Mouse (Mus musculus) liver, adult (tissue): ENCODE measurements around the gene Cars2.

Source experiments
- GATA4 ChIP-seq: IDR thresholded peaks from 2 replicates; pipeline ENCODE4 v1.6.1; 2014; ENCODE audit warnings: mild to moderate bottlenecking, low read length; ENCODE audit not compliant: insufficient replicate concordance

Cars2 gene

GRCm38 (mm10) chr8:11498281-11498680 is 52.3 kb downstream of the Cars2 start:
- no peak for TF ChIP-seq GATA4

GRCm38 (mm10) chr8:11497017-11497990 is 53.3 kb downstream of the Cars2 start, which contains the start of gene Naxd:
Gene Naxd (plus strand): TSS chr8:11497506.
- TF ChIP-seq GATA4: peak; percentile 58; the same call in 1 of the 2 replicates

- TF ChIP-seq GATA4: no peak
Observed at GRCm38 (mm10) chr8:11487229-11487628, 63.4 kb downstream of the Cars2 start.

GRCm38 (mm10) chr8:11486142-11486541 is 64.4 kb downstream of the Cars2 start:
- no peak for TF ChIP-seq GATA4

DNA sequence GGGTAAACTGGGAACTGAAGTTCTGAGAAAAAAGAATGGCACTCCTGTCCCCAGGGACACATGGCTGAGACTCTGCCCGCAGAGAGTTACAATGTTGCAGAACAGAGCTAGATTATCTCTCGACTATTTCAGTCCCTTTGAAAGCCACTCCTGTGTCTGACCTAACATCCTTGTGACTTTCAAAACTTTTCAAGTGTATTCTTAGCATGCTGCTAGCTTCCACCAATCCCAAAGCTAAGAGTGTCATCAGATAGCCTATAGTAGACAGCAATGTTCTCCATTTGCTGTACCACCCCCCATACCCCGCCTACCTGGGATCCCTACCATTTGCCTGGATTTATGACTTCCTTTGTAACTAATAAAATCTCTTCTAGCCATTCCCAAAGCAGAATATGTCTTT is 68.0 kb downstream of the Cars2 start:
- TF ChIP-seq GATA4: no peak

DNA sequence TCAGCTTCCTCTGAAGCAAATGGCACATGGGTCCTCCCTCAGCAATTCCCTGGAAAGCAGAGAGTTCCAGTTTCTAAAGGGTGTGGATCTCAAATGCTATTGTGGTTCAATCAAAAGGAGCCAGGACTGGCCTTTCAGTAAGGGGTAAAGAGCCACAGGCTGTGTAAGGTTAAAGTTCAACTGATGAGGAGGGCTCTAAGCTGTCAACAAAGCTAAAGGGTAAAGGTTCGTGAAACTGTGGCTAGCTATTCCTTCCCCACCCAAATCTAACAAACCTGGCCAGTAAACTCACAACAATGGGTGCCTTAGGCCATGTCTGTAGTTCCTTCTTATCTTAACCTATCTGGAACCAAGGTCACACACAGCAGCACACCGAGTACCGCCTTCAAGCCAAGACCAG is 68.7 kb downstream of the Cars2 start:
- no peak; the same call in 1 of the 2 replicates for TF ChIP-seq GATA4

GRCm38 (mm10) chr8:11479591-11479990 is 71.0 kb downstream of the Cars2 start:
- no peak for TF ChIP-seq GATA4

GRCm38 (mm10) chr8:11478807-11479527 is 71.6 kb downstream of the Cars2 start:
- TF ChIP-seq GATA4: no peak

- TF ChIP-seq GATA4: no peak; the same call in 1 of the 2 replicates
Observed at GRCm38 (mm10) chr8:11477811-11478761, 72.5 kb downstream of the Cars2 start, which contains the start of gene Rab20. Gene Rab20 (minus strand): TSS chr8:11478710.

- TF ChIP-seq GATA4: no peak
Observed at GRCm38 (mm10) chr8:11477178-11477553, 73.4 kb downstream of the Cars2 start.

DNA sequence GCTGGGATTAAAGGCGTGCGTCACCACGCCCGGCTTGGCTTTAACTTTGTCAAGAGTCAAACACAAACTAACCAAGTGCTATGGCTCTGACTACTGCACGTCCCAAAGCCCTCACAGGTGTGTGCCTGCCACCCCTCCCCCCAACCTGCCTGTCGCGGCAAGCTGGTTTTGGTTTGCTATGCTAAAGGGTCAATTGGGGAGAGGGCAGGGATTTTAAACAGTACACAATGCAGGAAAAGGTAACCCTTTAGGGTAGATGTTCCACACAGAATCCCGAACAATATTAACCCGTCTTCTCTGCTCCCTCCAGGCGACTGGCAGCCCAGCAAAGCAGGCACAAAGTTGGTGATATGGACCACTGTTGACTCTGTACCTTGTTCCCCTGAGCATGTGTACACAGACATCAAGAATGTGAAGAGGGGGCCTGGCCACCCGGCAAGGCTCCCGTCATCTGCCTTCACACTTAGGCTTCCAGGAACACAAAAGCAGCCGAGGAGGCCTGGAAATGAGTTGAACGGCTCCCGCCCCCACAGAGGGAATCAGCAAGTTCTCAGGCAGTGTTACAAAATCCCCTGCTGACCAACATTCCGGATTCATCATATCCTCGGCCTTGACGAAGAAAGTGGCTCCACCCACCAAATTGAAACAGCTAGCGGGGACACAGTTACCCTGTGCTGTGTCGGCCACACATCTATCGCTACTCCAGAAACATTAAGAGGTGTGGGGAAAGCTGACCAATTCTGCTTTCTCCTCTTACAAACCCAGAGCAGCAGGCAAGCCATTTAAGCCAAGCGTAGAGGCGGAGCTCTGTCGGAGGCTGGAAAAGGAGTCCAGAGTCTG is 74.0 kb downstream of the Cars2 start:
- TF ChIP-seq GATA4: no peak; the same call in 1 of the 2 replicates

DNA sequence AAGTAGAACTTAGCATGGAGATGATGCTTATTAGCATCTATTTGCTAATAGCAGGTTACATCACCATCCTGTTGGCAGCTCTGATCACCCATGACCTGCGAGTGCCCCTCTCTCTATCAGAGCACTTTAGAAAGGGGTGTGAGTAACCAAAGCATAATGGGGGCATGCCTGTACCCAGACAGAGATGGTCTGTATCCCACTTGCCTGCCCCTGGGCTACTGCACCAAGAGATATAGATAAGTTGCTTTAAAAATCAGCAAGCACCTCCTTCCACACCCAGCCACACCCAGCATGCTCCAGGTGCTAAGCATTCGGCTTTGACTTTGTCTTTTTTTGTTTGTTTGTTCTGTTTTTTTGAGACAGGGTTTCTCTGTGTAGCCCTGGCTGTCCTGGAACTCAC is 74.7 kb downstream of the Cars2 start:
- no peak for TF ChIP-seq GATA4

- TF ChIP-seq GATA4: no peak
Observed at GRCm38 (mm10) chr8:11475397-11475796, 75.2 kb downstream of the Cars2 start.

GRCm38 (mm10) chr8:11473072-11473471 is 77.5 kb downstream of the Cars2 start:
- no peak for TF ChIP-seq GATA4
